Comparison of ENCODE assay signal across 8 mouse cellular contexts in the genomic region with DNA sequence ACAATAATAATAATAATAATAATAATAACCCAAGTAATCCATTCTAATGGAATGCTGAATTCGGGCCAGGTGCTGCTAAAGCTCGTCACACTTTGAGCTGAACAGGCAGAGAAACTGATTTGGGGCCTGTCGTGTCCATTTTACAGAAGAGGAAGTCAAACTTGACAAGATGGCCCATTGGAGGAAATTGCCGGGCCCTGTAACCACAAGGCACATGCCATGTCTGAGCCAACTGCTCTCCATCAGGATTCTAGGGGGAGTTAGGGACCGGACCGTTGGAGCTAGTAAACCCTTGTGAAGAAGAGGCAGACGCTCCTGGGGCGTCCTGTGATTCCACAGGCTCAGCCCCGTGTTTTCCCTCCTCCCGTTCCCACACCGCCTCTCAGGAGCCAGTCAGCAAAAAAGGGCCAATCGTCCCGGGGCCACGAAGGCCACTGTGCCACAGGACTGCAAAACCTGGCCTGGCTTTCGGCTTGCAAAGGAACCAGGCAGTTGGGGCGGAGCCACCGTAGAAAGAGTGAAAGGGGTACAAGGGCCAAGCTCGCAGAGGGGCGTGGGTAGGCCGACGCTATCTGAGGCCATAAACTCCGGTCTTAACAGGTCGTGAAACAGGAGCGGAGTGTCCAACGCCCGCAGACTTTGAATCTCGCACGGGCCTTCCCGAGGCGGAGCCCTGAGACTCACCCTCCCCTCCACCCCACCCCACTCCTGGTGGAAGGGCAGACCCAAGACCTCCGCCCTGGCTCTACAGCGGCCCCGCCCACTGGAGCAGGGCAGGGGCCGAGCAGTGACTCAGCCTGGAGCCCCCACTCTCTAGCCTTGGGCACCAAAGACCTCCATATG. TPM values are rescaled to one million over a fixed set of nuclear protein-coding genes. Genes with fewer than 3 reads are reported as not detected.
A peak's percentile ranks its signal among the peaks of the same experiment; 100 is the strongest.
DNase-seq lines count a peak whose midpoint lies in the region; ATAC-seq and TF ChIP-seq lines count a peak whose summit lies in the region.

No protein-coding gene starts in this region.

- H3K9ac ChIP-seq in kidney, embryonic 14.5 days (ENCODE audit: low read depth, low read length) = peak overlapping the region; percentile 58; the same call in 1 of the 2 replicates
- peak overlapping the region; percentile 59 for H3K9ac ChIP-seq in lung, postnatal 0 days (replicated peaks; ENCODE audit: low read depth)

- no peaks in the 10 kb centered on the region; the same call in 1 of the 2 replicates for H3K36me3 ChIP-seq in kidney, embryonic 14.5 days (ENCODE audit: control insufficient read depth, insufficient read depth, low read length)
- H3K36me3 ChIP-seq in lung, postnatal 0 days (ENCODE audit: insufficient read depth, low read length) = no peaks in the 10 kb centered on the region
- H3K36me3 ChIP-seq in small intestine, adult 2 months (ENCODE audit: control insufficient read depth, insufficient read depth, low read length) = peaks cover 47% of the 10 kb centered on the region

- no peak for TF ChIP-seq POLR2A in bone marrow, adult 2 months (IDR thresholded peaks at IDR 0.05; ENCODE audit: borderline replicate concordance, control insufficient read depth, low read depth, low read length)
- TF ChIP-seq POLR2A in small intestine, adult 2 months (IDR thresholded peaks at IDR 0.05; ENCODE audit: low read depth, low read length) = peak; percentile 54

- H3K4me2 ChIP-seq in kidney, embryonic 14.5 days (replicated peaks; ENCODE audit: low read depth, low read length) = peak overlapping the region; percentile 53
- H3K4me2 ChIP-seq in lung, postnatal 0 days (replicated peaks; ENCODE audit: low read depth, low read length) = peak overlapping the region; percentile 58

- peak overlapping the region; percentile 17 for H3K4me3 ChIP-seq in bone marrow, adult 2 months (replicated peaks; ENCODE audit: control insufficient read depth, low read depth, low read length)
- peak overlapping the region; percentile 42 for H3K4me3 ChIP-seq in kidney, embryonic 14.5 days (ENCODE audit: low read length)
- peak overlapping the region; percentile 43 for H3K4me3 ChIP-seq in lung, postnatal 0 days (ENCODE audit: low read depth, low read length)
- peak overlapping the region; percentile 82 for H3K4me3 ChIP-seq in small intestine, adult 2 months (ENCODE audit: low read depth, low read length)

- peaks cover 28% of the 10 kb centered on the region for H3K27me3 ChIP-seq in kidney, embryonic 14.5 days (ENCODE audit: control insufficient read depth, insufficient read depth, low read length)
- H3K27me3 ChIP-seq in lung, postnatal 0 days (replicated peaks; ENCODE audit: insufficient read depth, low read length) = 0 out of 2 replicates have a peak, but pooled peaks cover 4% of the 10 kb centered on the region
- H3K27me3 ChIP-seq in small intestine, adult 2 months (ENCODE audit: control insufficient read depth, insufficient read depth, low read length) = no peaks in the 10 kb centered on the region

- peak; percentile 73 for ATAC-seq in granulocyte monocyte progenitor cell, adult 5-6 weeks (replicated peaks; ENCODE audit: poor library complexity, severe bottlenecking)
- peak; percentile 85 for ATAC-seq in kidney, embryonic 14.5 days (ENCODE audit: low FRiP score, low TSS enrichment)
- ATAC-seq in lung, postnatal 0 days = peak; percentile 63

- TF ChIP-seq CTCF in bone marrow, adult 2 months (IDR thresholded peaks at IDR 0.05; ENCODE audit: control insufficient read depth, insufficient read depth, low read length) = no peak
- no peak for TF ChIP-seq CTCF in lung, postnatal 0 days (IDR thresholded peaks at IDR 0.05)
- TF ChIP-seq CTCF in small intestine, adult 2 months (IDR thresholded peaks at IDR 0.05; ENCODE audit: extremely low read depth, insufficient read length, insufficient replicate concordance, low read depth, low read length) = no peak

- DNase-seq in cerebellum, postnatal 25 days = peak; percentile 23 to 58
- DNase-seq in cerebellum, adult 11 months = no peak
- DNase-seq in lung, postnatal 0 days (ENCODE audit: low spot score) = peak; percentile 74
- DNase-seq in right cerebral cortex, postnatal 36 days (ENCODE audit: low spot score in 2 of 2) = no peak

- TF ChIP-seq EP300 in lung, postnatal 0 days (IDR thresholded peaks at IDR 0.05) = no peak

- WGBS in bone marrow, adult 2 months = 2% methylated on average over 34 of the region's 34 CpGs
- 2% methylated on average over 34 of the region's 34 CpGs for WGBS in kidney, embryonic 14.5 days
- WGBS in lung, postnatal 0 days = 6% methylated on average over 34 of the region's 34 CpGs
- 4% methylated on average over 34 of the region's 34 CpGs for WGBS in small intestine, adult 2 months

- H3K27ac ChIP-seq in bone marrow, adult 2 months (ENCODE audit: control insufficient read depth, insufficient read depth, low read depth, low read length, poor library complexity) = no peak overlapping the region
- 0 out of 2 replicates have a peak overlapping the region, but pooled peaks have one; percentile 30 for H3K27ac ChIP-seq in kidney, embryonic 14.5 days (ENCODE audit: low read depth, low read length)
- H3K27ac ChIP-seq in lung, postnatal 0 days (ENCODE audit: low read length) = peak overlapping the region; percentile 88
- peak overlapping the region; percentile 98 for H3K27ac ChIP-seq in small intestine, adult 2 months (ENCODE audit: insufficient read depth, low read depth, low read length)

- H3K4me1 ChIP-seq in bone marrow, adult 2 months (ENCODE audit: control insufficient read depth, insufficient read depth, low read length) = no peaks in the 10 kb centered on the region
- 0 out of 2 replicates have a peak, but pooled peaks cover 2% of the 10 kb centered on the region for H3K4me1 ChIP-seq in kidney, embryonic 14.5 days (ENCODE audit: control insufficient read depth, insufficient read depth, low read length)
- peaks cover 8% of the 10 kb centered on the region; the same call in 1 of the 2 replicates for H3K4me1 ChIP-seq in lung, postnatal 0 days (ENCODE audit: insufficient read depth, low read depth, low read length)
- peaks cover 25% of the 10 kb centered on the region; the same call in 1 of the 2 replicates for H3K4me1 ChIP-seq in small intestine, adult 2 months (ENCODE audit: control insufficient read depth, insufficient read depth, insufficient read length, low read length)

- no peaks in the 10 kb centered on the region for H3K9me3 ChIP-seq in kidney, embryonic 14.5 days (ENCODE audit: control insufficient read depth, low read length)
- H3K9me3 ChIP-seq in lung, postnatal 0 days (ENCODE audit: low read length) = no peaks in the 10 kb centered on the region

RNA-seq across cellular contexts. Expression of gene Krt8, which starts 1.4 kb away (rescaled TPM):
- polyA plus RNA-seq in bone marrow, adult 2 months (2011; ENCODE audit: insufficient read depth, insufficient read length, low replicate concordance, missing spikeins) = 1.0 TPM in 1 of 2 replicates, not detected in the other
- 0.30 TPM in 1 of 2 replicates, not detected in the other for total RNA-seq in granulocyte monocyte progenitor cell, adult 5-6 weeks (2014; fragmentation: Nextera tagmentation)
- 0.31 and 0.60 TPM in 2 replicates for total RNA-seq in granulocyte monocyte progenitor cell, adult 5-6 weeks (2017)
- polyA plus RNA-seq in kidney, embryonic 14.5 days (2014; fragmentation: Nextera tagmentation; extraction: Ambion mirVana) = 179 and 184 TPM in 2 replicates
- 353 and 389 TPM in 2 replicates for polyA plus RNA-seq in lung, postnatal 0 days (2015; fragmentation: Nextera tagmentation; extraction: Ambion mirVana)
- 1,332 and 3,924 TPM in 2 replicates for polyA plus RNA-seq in small intestine, adult 2 months (2012; rRNA removed)

RNA-seq across cellular contexts. Expression of gene Krt18, which starts 25.1 kb away (rescaled TPM):
- 2.0 and 5.6 TPM in 2 replicates for polyA plus RNA-seq in bone marrow, adult 2 months (2011; ENCODE audit: insufficient read depth, insufficient read length, low replicate concordance, missing spikeins)
- total RNA-seq in granulocyte monocyte progenitor cell, adult 5-6 weeks (2014; fragmentation: Nextera tagmentation) = 11.4 and 20.2 TPM in 2 replicates
- total RNA-seq in granulocyte monocyte progenitor cell, adult 5-6 weeks (2017) = 12.4 and 24.9 TPM in 2 replicates
- 140 and 164 TPM in 2 replicates for polyA plus RNA-seq in kidney, embryonic 14.5 days (2014; fragmentation: Nextera tagmentation; extraction: Ambion mirVana)
- polyA plus RNA-seq in lung, postnatal 0 days (2015; fragmentation: Nextera tagmentation; extraction: Ambion mirVana) = 235 and 248 TPM in 2 replicates
- polyA plus RNA-seq in small intestine, adult 2 months (2012; rRNA removed) = 141 and 200 TPM in 2 replicates

RNA-seq across cellular contexts. Expression of gene Krt78, which starts 48.8 kb away (rescaled TPM):
- not detected in 2 replicates for polyA plus RNA-seq in bone marrow, adult 2 months (2011; ENCODE audit: insufficient read depth, insufficient read length, low replicate concordance, missing spikeins)
- total RNA-seq in granulocyte monocyte progenitor cell, adult 5-6 weeks (2014; fragmentation: Nextera tagmentation) = not detected in 2 replicates
- total RNA-seq in granulocyte monocyte progenitor cell, adult 5-6 weeks (2017) = not detected in 2 replicates
- polyA plus RNA-seq in kidney, embryonic 14.5 days (2014; fragmentation: Nextera tagmentation; extraction: Ambion mirVana) = not detected in 2 replicates
- polyA plus RNA-seq in lung, postnatal 0 days (2015; fragmentation: Nextera tagmentation; extraction: Ambion mirVana) = 0.08 and 0.20 TPM in 2 replicates
- polyA plus RNA-seq in small intestine, adult 2 months (2012; rRNA removed) = 0.18 and 0.23 TPM in 2 replicates

Comparison
In these comparisons a context has a peak if more than half of its experiments do, and no peak if none do; other contexts are left out.
1. DNase-seq: peak in cerebellum, postnatal 25 days (2 of 2) and lung, postnatal 0 days (single experiment); none in cerebellum, adult 11 months (single experiment) and right cerebral cortex, postnatal 36 days (0 of 2).
2. H3K4me3 ChIP-seq: peak in every context shown above with its lines; median percentile 82 in small intestine, adult 2 months; 43 in lung, postnatal 0 days; 42 in kidney, embryonic 14.5 days; 17 in bone marrow, adult 2 months.
3. RNA of gene Krt8, which starts 1.4 kb away (polyA plus RNA-seq): 1,332 to 3,924 TPM in small intestine, adult 2 months, 353 to 389 TPM in lung, postnatal 0 days and 179 to 184 TPM in kidney, embryonic 14.5 days; 1.0 TPM in bone marrow, adult 2 months; every median in the first group is over 10 times any median in the second.
4. RNA of gene Krt18, which starts 25.1 kb away (polyA plus RNA-seq): 235 to 248 TPM in lung, postnatal 0 days, 141 to 200 TPM in small intestine, adult 2 months and 140 to 164 TPM in kidney, embryonic 14.5 days; 2.0 to 5.6 TPM in bone marrow, adult 2 months; every median in the first group is over 10 times any median in the second.
5. Peak in every context shown above with its lines, with median percentiles within 50 percentile points of each other: ATAC-seq.